Mouse (Mus musculus) cerebellum, adult 2 months (tissue): ENCODE data around the gene Try5.
"Not testable (repeated sequence)": the region's sequence is repeated elsewhere in the genome, so short reads cannot be mapped to it uniquely, and the experiment has no call there.

Experiments used
- CTCF ChIP-seq: fragments of 200-500 bp; IDR thresholded peaks from 2 replicates; pipeline ENCODE4 v1.5.1; 2011; ENCODE audit warnings: low read depth, mild to moderate bottlenecking, control low read depth, low read length, moderate library complexity, borderline replicate concordance; ENCODE audit not compliant: insufficient read depth
- POLR2A ChIP-seq: fragments of 200-500 bp; IDR thresholded peaks from 2 replicates; pipeline ENCODE4 v1.6.1; 2011; ENCODE audit warnings: low read length, control low read depth, borderline replicate concordance; ENCODE audit not compliant: insufficient read depth

- not testable (repeated sequence) for TF ChIP-seq CTCF, POLR2A
Measured at GRCm38 (mm10) chr6:41316741-41317140, at the start of gene Try5.
